Mouse (Mus musculus): Measurements from ENCODE around the gene Trim39. TPM values are rescaled to one million over a fixed set of nuclear protein-coding genes. Genes with fewer than 3 reads are reported as not detected.

Trim39 gene
- total RNA-seq, 2 experiments from 2014 or later: 25.1 to 27.2 TPM

- no peak for TF ChIP-seq CTCF (IDR thresholded peaks at IDR 0.05)
- no peak for DNase-seq (ENCODE audit: extremely low spot score in 1 of 2, low spot score in 2 of 2)
- Histone ChIP-seq H3K27ac (no peak overlapping the region), H3K4me3 (no peak overlapping the region)
- intact Hi-C loops (cut with DNase I): no loop called here
These were observed 56.5 kb downstream of the Trim39 start for GRCm38 (mm10) chr17:36215586-36215985.

Other genes with a start within 250 kb of the Trim39 start
- 10 to 100 TPM; 13.6 to 17.2 TPM for gene H2-T23, start 239.4 kb downstream of the Trim39 start, total RNA-seq (2021)
- gene H2-T22, start 229.5 kb downstream of the Trim39 start, total RNA-seq (2021): 10 to 100 TPM; 13.7 to 14.8 TPM
- not detected for gene Gm6034, start 229.3 kb downstream of the Trim39 start, total RNA-seq (2021)
- 1 to 10 TPM; 1.1 to 1.5 TPM for gene Gm11127, start 213.9 kb downstream of the Trim39 start, total RNA-seq (2021)
- gene Gm19684, start 150.6 kb downstream of the Trim39 start, total RNA-seq (2021): not detected
- not detected for gene Gm7030, start 142.8 kb downstream of the Trim39 start, total RNA-seq (2021)
- gene Gm8909, start 103.7 kb downstream of the Trim39 start, total RNA-seq (2021): not detected
- gene H2-T3, start 82.0 kb downstream of the Trim39 start, total RNA-seq (2021): not detected
- 10 to 100 TPM; 44.5 to 45.1 TPM for gene Rpp21, start 14.2 kb downstream of the Trim39 start, total RNA-seq (2021)
- gene H2-M10.2, start 14.2 kb upstream of the Trim39 start, total RNA-seq (2021): not detected
- gene H2-M10.1, start 53.9 kb upstream of the Trim39 start, total RNA-seq (2021): not detected
- gene H2-M10.3, start 96.2 kb upstream of the Trim39 start, total RNA-seq (2021): not detected
- gene H2-M10.4, start 190.1 kb upstream of the Trim39 start, total RNA-seq (2021): not detected